Mouse (Mus musculus) brain, embryonic 14.5 days (tissue): ENCODE measurements at regions not wholly inside any gene's neighbourhood (a gene's known extent, or its start where the extent isn't known, plus 50 kb on each side); places are given as distances from the start of the nearest gene placed in this dataset.

Source experiments
- CTCF ChIP-seq: fragments of 200-500 bp; IDR thresholded peaks from 2 replicates; pipeline ENCODE4 v1.5.1; 2012; ENCODE audit warnings: inconsistent platforms, mild to moderate bottlenecking, moderate library complexity, borderline replicate concordance; ENCODE audit not compliant: insufficient read depth, insufficient read length; ENCODE audit errors: extremely low read depth
- POLR2A ChIP-seq: fragments of 200-500 bp; IDR thresholded peaks from 2 replicates; pipeline ENCODE4 v1.6.1; 2012; ENCODE audit warnings: mild to moderate bottlenecking, inconsistent platforms, borderline replicate concordance; ENCODE audit not compliant: poor library complexity, insufficient read depth, insufficient read length, severe bottlenecking; ENCODE audit errors: extremely low read depth

- TF ChIP-seq CTCF (no peak), POLR2A (no peak)
Measured at GRCm38 (mm10) chr15:53004078-53004477, 880.6 kb upstream of the Gm7489 start.
